Mouse (Mus musculus) CH12.LX (cell line): ENCODE data around the gene Ppp1r12a.

Experiments used
- CHD2 ChIP-seq: IDR thresholded peaks from 2 replicates; pipeline ENCODE4 v1.6.1; 2011; ENCODE audit warnings: low read length, improper control_type of control experiment
- ELF1 ChIP-seq: IDR thresholded peaks from 2 replicates; pipeline ENCODE4 v1.6.1; 2014; ENCODE audit warnings: low read depth, mild to moderate bottlenecking, inconsistent platforms, low read length, improper control_type of control experiment
- EP300 ChIP-seq: IDR thresholded peaks from 2 replicates; pipeline ENCODE4 v1.6.1; 2011; ENCODE audit warnings: low read length, improper control_type of control experiment

- TF ChIP-seq EP300 (no peak), CHD2 (no peak), ELF1 (no peak)
Observed at GRCm38 (mm10) chr10:108171637-108172036, 9.6 kb downstream of the Ppp1r12a start.
